9 mouse cellular contexts compared by ENCODE assay signal in the genomic region with DNA sequence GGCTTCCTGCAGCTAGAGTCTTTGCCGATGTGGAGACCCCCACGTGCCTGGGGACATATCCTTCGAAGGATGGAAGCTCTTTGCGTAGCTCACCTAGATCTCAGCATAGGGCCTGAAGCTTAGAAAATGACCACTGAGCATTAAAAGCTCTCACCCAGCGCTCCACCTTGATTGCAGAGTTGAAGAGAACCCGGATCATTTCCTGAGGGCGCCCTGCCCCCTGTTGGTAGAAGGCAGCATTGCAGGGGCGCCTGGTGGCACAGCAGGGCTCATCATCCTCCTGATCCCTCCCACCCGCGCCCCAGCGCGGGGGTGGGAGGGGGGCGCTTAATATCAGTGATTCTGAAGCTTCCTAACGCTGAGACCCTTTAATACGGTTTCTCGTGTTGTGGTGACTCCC. TPM values are rescaled to one million over a fixed set of nuclear protein-coding genes. Genes with fewer than 3 reads are reported as not detected.
A peak's percentile ranks its signal among the peaks of the same experiment; 100 is the strongest.
DNase-seq lines count a peak whose midpoint lies in the region; ATAC-seq lines count a peak whose summit lies in the region.
"Had no signal": no experiment of that assay in that cellular context is flagged by ENCODE, and none has a peak within 500 bp of the region (broad histone marks: within the 10 kb centered on the region; RNA-seq: fewer than 3 reads in every experiment).

No protein-coding gene starts in this region.

- no peak overlapping the region for H3K4me2 ChIP-seq in forebrain, embryonic 14.5 days (ENCODE audit: low read length)
- H3K4me2 ChIP-seq in forebrain, embryonic 12.5 days: no peak overlapping the region
- H3K4me2 ChIP-seq: limb, embryonic 13.5 days had no signal

- H3K36me3 ChIP-seq in forebrain, embryonic 14.5 days (ENCODE audit: control insufficient read depth, insufficient read depth, low read length): no peaks in the 10 kb centered on the region
- no peaks in the 10 kb centered on the region for H3K36me3 ChIP-seq in forebrain, embryonic 12.5 days (replicated peaks)
- no peaks in the 10 kb centered on the region for H3K36me3 ChIP-seq in splenic B cell, adult 2 months (ENCODE audit: control insufficient read depth, insufficient read depth, low read length, poor library complexity, severe bottlenecking)
- H3K36me3 ChIP-seq: limb, embryonic 13.5 days had no signal

- no peak overlapping the region for H3K9ac ChIP-seq in forebrain, embryonic 14.5 days (ENCODE audit: low read length)
- no peak overlapping the region for H3K9ac ChIP-seq in forebrain, embryonic 12.5 days
- H3K9ac ChIP-seq: limb, embryonic 13.5 days had no signal

- H3K27ac ChIP-seq in forebrain, embryonic 14.5 days (ENCODE audit: low read depth, low read length): no peak overlapping the region
- no peak overlapping the region for H3K27ac ChIP-seq in forebrain, embryonic 12.5 days
- H3K27ac ChIP-seq: limb, embryonic 13.5 days had no signal

- peak; percentile 51 for DNase-seq in forebrain, embryonic 14.5 days (ENCODE audit: low spot score)
- DNase-seq in urinary bladder, postnatal 25 days (ENCODE audit: low spot score): peak; percentile 45
- no peak for DNase-seq in urinary bladder, adult 2 months (ENCODE audit: low spot score)
- DNase-seq in kidney, postnatal 4 days: peak; percentile 75 to 79
- peak; percentile 59 for DNase-seq in lung, postnatal 36 days
- DNase-seq in splenic B cell, adult 2 months (ENCODE audit: low read depth, low spot score): peak; percentile 60

- no peak overlapping the region for H3K4me3 ChIP-seq in forebrain, embryonic 14.5 days (ENCODE audit: low read depth, low read length)
- H3K4me3 ChIP-seq in forebrain, embryonic 12.5 days (replicated peaks): no peak overlapping the region
- H3K4me3 ChIP-seq: limb, embryonic 13.5 days had no signal

- H3K4me1 ChIP-seq in forebrain, embryonic 14.5 days (ENCODE audit: control insufficient read depth, insufficient read depth, low read length): no peaks in the 10 kb centered on the region
- H3K4me1 ChIP-seq in forebrain, embryonic 12.5 days: peaks cover 23% of the 10 kb centered on the region

- no peak for ATAC-seq in forebrain, embryonic 14.5 days
- ATAC-seq in forebrain, embryonic 12.5 days (ENCODE audit: low FRiP score): no peak
- ATAC-seq in common myeloid progenitor, adult 5-6 weeks (replicated peaks; ENCODE audit: low read depth, poor library complexity, severe bottlenecking): peak; percentile 61

- WGBS in forebrain, embryonic 14.5 days: 14% methylated on average over 16 of the region's 16 CpGs
- WGBS in forebrain, embryonic 12.5 days: 12% methylated on average over 16 of the region's 16 CpGs

- H3K9me3 ChIP-seq in forebrain, embryonic 14.5 days (replicated peaks; ENCODE audit: control insufficient read depth, low read length): no peaks in the 10 kb centered on the region
- H3K9me3 ChIP-seq in forebrain, embryonic 12.5 days: no peaks in the 10 kb centered on the region
- H3K9me3 ChIP-seq: limb, embryonic 13.5 days had no signal

- no peaks in the 10 kb centered on the region for H3K27me3 ChIP-seq in forebrain, embryonic 14.5 days (replicated peaks; ENCODE audit: control insufficient read depth, insufficient read depth, low read length)
- peaks cover 15% of the 10 kb centered on the region for H3K27me3 ChIP-seq in forebrain, embryonic 12.5 days
- no peaks in the 10 kb centered on the region for H3K27me3 ChIP-seq in splenic B cell, adult 2 months (ENCODE audit: control insufficient read depth, insufficient read depth, low read length, poor library complexity, severe bottlenecking)
- H3K27me3 ChIP-seq: limb, embryonic 13.5 days had no signal

RNA-seq across cellular contexts. Expression of gene Pcbd1, which starts 16.8 kb away (rescaled TPM):
- polyA plus RNA-seq in forebrain, embryonic 14.5 days (2014; fragmentation: Nextera tagmentation; extraction: Ambion mirVana): 22.2 and 25.5 TPM in 2 replicates
- 16.7 and 18.2 TPM in 2 replicates for polyA plus RNA-seq in forebrain, embryonic 12.5 days (2016; fragmentation: Nextera tagmentation; extraction: Ambion mirVana)
- 19.7 and 22.7 TPM in 2 replicates for polyA plus RNA-seq in urinary bladder, adult 2 months (2012; rRNA removed)
- 2.4 and 3.5 TPM in 2 replicates for total RNA-seq in common myeloid progenitor, adult 5-6 weeks (2017)
